Mouse (Mus musculus): ENCODE data around the gene Gm14685. TPM values are rescaled to one million over a fixed set of nuclear protein-coding genes. Genes with fewer than 3 reads are reported as not detected.

Gene Gm14685
- under 1 TPM in 1 of 2 experiments, not detected in 1; 0.20 TPM for total RNA-seq (2023)

GRCm38 (mm10) chrX:73116747-73117146 lies at the start of gene Gm14685:
TSS of gene Gm14685 (plus strand) at chrX:73117047.

GRCm38 (mm10) chrX:73082267-73083055 lies 34.4 kb upstream of the Gm14685 start, which contains the start of gene Xlr4a:
TSS of gene Xlr4a (minus strand) at chrX:73082478.

GRCm38 (mm10) chrX:73096941-73097508 lies 19.8 kb upstream of the Gm14685 start, which contains the start of gene Xlr3a:
TSS of gene Xlr3a (minus strand) at chrX:73097095.

GRCm38 (mm10) chrX:73148496-73148895 lies 31.6 kb downstream of the Gm14685 start, which contains the start of gene Xlr5b:
TSS of gene Xlr5b (plus strand) at chrX:73148796.

GRCm38 (mm10) chrX:73149350-73149749 lies 32.5 kb downstream of the Gm14685 start, which contains the start of gene DXBay18:
TSS of gene DXBay18 (minus strand) at chrX:73149450.

GRCm38 (mm10) chrX:73176889-73177288 lies 60.0 kb downstream of the Gm14685 start, which contains the start of gene Spin2d:
TSS of gene Spin2d (minus strand) at chrX:73176989.

Other genes with a start within 250 kb of the Gm14685 start
- 10 to 100 TPM; 20.1 to 23.2 TPM for gene Cetn2, start 198.6 kb upstream of the Gm14685 start, total RNA-seq (2023)
- gene Nsdhl, start 198.5 kb upstream of the Gm14685 start, total RNA-seq (2023): 1 to 10 TPM; 8.0 to 8.7 TPM
- gene Zfp185, start 129.7 kb upstream of the Gm14685 start, total RNA-seq (2023): under 1 TPM in 1 of 2 experiments, not detected in 1; 0.11 TPM
- under 1 TPM; 0.44 to 0.75 TPM for gene Pnma5, start 79.9 kb upstream of the Gm14685 start, total RNA-seq (2023)
- not detected for gene Pnma3, start 52.3 kb upstream of the Gm14685 start, total RNA-seq (2023)
- 1 to 10 TPM in 1 of 2 experiments, under 1 TPM in 1; 0.48 to 2.6 TPM for gene Xlr4a, start 34.6 kb upstream of the Gm14685 start, total RNA-seq (2023)
- gene Xlr3a, start 20.0 kb upstream of the Gm14685 start, total RNA-seq (2023): not detected
- not detected for gene Xlr5b, start 31.7 kb downstream of the Gm14685 start, total RNA-seq (2023)
- not detected for gene DXBay18, start 32.4 kb downstream of the Gm14685 start, total RNA-seq (2023)
- gene Spin2d, start 59.9 kb downstream of the Gm14685 start, total RNA-seq (2023): not detected
- gene Xlr3b, start 75.2 kb downstream of the Gm14685 start, total RNA-seq (2023): 1 to 10 TPM in 1 of 2 experiments, under 1 TPM in 1; 0.26 to 2.4 TPM
- gene Xlr4b, start 97.3 kb downstream of the Gm14685 start, total RNA-seq (2023): 1 to 10 TPM in 1 of 2 experiments, not detected in 1; 3.1 TPM
- 1 to 10 TPM; 3.6 to 4.1 TPM for gene F8a, start 111.2 kb downstream of the Gm14685 start, total RNA-seq (2023)
- gene Xlr4c, start 126.1 kb downstream of the Gm14685 start, total RNA-seq (2023): 1 to 10 TPM; 1.6 to 3.3 TPM
- gene Xlr3c, start 148.3 kb downstream of the Gm14685 start, total RNA-seq (2023): not detected
- not detected for gene Xlr5a, start 175.9 kb downstream of the Gm14685 start, total RNA-seq (2023)
- not detected for gene Xlr5c, start 175.9 kb downstream of the Gm14685 start, total RNA-seq (2023)
- gene Gm45015, start 219.8 kb downstream of the Gm14685 start, total RNA-seq (2023): not detected
- gene Zfp275, start 225.6 kb downstream of the Gm14685 start, total RNA-seq (2023): 1 to 10 TPM; 4.6 to 7.0 TPM

Data from neutrophil, adult 83 days (primary cell).